Mouse (Mus musculus) midbrain, embryonic 10.5 days (tissue): ENCODE measurements around the gene Apobec3. TPM values are rescaled to one million over a fixed set of nuclear protein-coding genes. Genes with fewer than 3 reads are reported as not detected.

Experiments used
- DNase-seq: peaks from one replicate; pipeline ENCODE4 v3.0.0-alpha.2; 2017; ENCODE audit warnings: low spot score
- H3K27ac ChIP-seq: fragments of 300-500 bp; sonication (generic); replicated peaks from 2 replicates; pipeline ENCODE4 v1.5.1; 2016; ENCODE audit warnings: mild to moderate bottlenecking
- H3K27me3 ChIP-seq: fragments of 300-500 bp; sonication (generic); 2 replicates; pipeline ENCODE4 v1.6.1; 2016; ENCODE audit warnings: low read depth, mild to moderate bottlenecking; ENCODE audit not compliant: poor library complexity, severe bottlenecking
- H3K36me3 ChIP-seq: fragments of 300-500 bp; sonication (generic); 2 replicates; pipeline ENCODE4 v1.6.1; 2016; ENCODE audit warnings: mild to moderate bottlenecking, moderate library complexity
- H3K4me1 ChIP-seq: fragments of 300-500 bp; sonication (generic); 2 replicates; pipeline ENCODE4 v1.6.1; 2016
- H3K4me3 ChIP-seq: fragments of 300-500 bp; sonication (generic); 2 replicates; pipeline ENCODE4 v1.5.1; 2016; ENCODE audit warnings: mild to moderate bottlenecking, moderate library complexity
- H3K9me3 ChIP-seq: fragments of 300-500 bp; sonication (generic); replicated peaks from 2 replicates; pipeline ENCODE4 v1.6.1; 2016; ENCODE audit warnings: mild to moderate bottlenecking
- WGBS: fragments of 180-500 bp; shearing (Covaris S2); methylation state at CpG from one replicate; pipeline ENCODE4 v1.1.7; 2016; 5-methylcytosine and 5-hydroxymethylcytosine counted together
- polyA plus RNA-seq: library from polyadenylated mRNA; unstranded; fragments of >200 nt; fragmentation: Nextera tagmentation; extraction: Ambion mirVana; gene quantifications from 2 replicates; pipeline ENCODE4 v1.2.1, GENCODE M21; 2016

The Apobec3 gene
- polyA plus RNA-seq, 1 experiment from 2014 or later: 8.5 TPM

DNA sequence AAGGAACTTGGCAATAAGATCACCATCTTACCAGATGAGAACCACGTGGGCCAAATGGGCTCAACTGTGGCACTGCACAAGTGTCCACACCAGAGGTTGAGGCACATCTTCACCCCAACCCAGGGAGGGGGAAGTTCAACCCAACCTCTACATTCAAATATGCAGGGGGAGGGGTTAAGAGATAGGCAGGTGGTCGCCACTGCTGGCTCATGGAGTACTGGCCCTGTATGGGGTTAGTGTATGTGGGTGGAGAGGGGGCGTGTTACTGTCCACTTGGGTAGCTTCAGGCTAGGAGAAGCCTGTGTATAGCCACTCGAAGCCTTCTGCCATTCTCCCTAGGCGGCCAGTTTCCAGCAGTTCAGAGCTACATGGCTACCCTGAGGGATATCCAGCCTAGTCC, 24.7 kb downstream of the Apobec3 start:
- DNase-seq: no peak
- 71% methylated on average over 5 of the region's 5 CpGs for WGBS
- Histone ChIP-seq H3K27ac (no peak overlapping the region), H3K36me3 (peaks cover 19% of the 10 kb centered on the region), H3K9me3 (no peaks in the 10 kb centered on the region), H3K4me3 (no peak overlapping the region), H3K27me3 (no peaks in the 10 kb centered on the region), H3K4me1 (0 out of 2 replicates have a peak, but pooled peaks cover 5% of the 10 kb centered on the region)

DNA sequence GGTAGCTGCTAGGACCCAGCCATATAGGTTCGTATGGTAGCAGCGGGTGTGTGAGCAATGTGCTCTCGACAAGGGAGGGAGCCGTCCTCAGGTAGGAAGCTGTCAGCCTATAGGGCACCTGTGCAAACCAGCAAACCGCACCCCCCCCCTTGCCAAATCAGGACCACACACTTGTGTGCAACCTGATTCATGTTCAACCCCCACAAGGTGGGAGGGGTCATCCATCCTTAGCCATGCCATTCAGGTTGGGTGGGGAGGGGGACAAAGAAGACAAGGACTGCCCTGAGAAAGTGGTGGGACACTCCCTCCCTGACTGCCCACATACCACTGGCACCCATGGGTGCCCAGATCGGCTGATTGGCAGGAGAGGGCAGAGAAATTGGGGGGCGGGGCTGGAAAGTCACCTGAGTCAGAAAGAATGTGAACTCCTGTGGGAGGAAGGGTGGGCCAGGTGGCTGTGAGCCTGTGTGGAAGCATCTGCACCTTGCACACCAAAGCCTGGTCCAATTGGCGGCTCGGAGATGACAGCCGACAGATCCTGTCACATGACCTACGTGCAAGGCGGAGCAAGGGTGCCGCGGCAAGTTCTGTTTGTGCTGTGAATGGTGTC, 25.8 kb downstream of the Apobec3 start:
- Histone ChIP-seq H3K27me3 (no peaks in the 10 kb centered on the region), H3K36me3 (peaks cover 28% of the 10 kb centered on the region), H3K27ac (no peak overlapping the region), H3K4me3 (no peak overlapping the region), H3K9me3 (0 out of 2 replicates have a peak, but pooled peaks cover 2% of the 10 kb centered on the region), H3K4me1 (0 out of 2 replicates have a peak, but pooled peaks cover 5% of the 10 kb centered on the region)
- DNase-seq: no peak
- WGBS: 94% methylated on average over 14 of the region's 14 CpGs

DNA sequence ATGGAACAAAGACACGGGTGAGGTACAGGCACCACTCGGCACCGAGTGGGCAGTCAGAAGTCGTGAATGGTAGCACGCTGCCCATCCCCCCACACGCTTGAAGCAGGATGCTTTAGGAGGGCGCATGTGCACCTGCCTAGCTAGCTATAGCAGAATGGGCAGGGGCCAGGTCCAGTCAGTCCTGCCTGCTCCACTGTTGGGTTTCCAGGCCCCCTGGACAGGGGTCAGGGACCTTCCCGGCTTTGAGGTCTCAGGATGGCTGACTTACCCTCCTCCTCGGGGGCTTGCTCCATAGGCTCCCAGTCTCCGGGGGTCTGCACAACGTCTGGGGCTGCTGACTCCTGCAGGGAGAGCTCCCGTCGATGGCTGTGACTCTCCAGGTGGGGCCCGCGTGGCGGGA, 27.0 kb downstream of the Apobec3 start:
- Histone ChIP-seq H3K9me3 (0 out of 2 replicates have a peak, but pooled peaks cover 3% of the 10 kb centered on the region), H3K4me3 (no peak overlapping the region), H3K4me1 (0 out of 2 replicates have a peak, but pooled peaks cover 5% of the 10 kb centered on the region), H3K36me3 (peaks cover 28% of the 10 kb centered on the region), H3K27me3 (no peaks in the 10 kb centered on the region), H3K27ac (no peak overlapping the region)
- no peak for DNase-seq
- 91% methylated on average over 16 of the region's 16 CpGs for WGBS

DNA sequence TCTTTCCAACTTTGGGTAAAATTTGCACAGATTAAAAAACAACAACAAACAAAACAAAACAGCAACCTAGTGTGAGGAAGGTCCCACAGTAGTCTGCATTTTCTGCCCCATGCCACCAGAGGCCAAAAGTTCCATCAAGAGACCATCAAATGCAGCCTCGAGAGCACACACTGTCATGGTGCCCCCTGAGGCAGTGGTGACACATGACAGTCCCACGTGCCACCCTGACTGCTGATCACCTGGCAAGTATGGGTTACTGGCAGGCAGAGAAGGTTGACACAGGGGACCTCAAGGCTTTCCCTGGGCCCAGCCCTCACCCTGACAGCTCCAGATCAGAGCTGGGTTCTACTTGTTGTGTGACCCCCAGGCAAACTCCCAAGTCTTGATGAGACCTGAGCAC, 28.3 kb downstream of the Apobec3 start:
- Histone ChIP-seq H3K9me3 (0 out of 2 replicates have a peak, but pooled peaks cover 3% of the 10 kb centered on the region), H3K27ac (no peak overlapping the region), H3K4me3 (no peak overlapping the region), H3K36me3 (peaks cover 28% of the 10 kb centered on the region), H3K27me3 (no peaks in the 10 kb centered on the region), H3K4me1 (0 out of 2 replicates have a peak, but pooled peaks cover 5% of the 10 kb centered on the region)
- DNase-seq: no peak
- WGBS: 78% methylated on average over 2 of the region's 2 CpGs

GRCm38 (mm10) chr15:79926856-79927416, 35.5 kb downstream of the Apobec3 start:
- 77% methylated on average over 11 of the region's 11 CpGs for WGBS
- Histone ChIP-seq H3K9me3 (0 out of 2 replicates have a peak, but pooled peaks cover 3% of the 10 kb centered on the region), H3K4me1 (peaks cover 22% of the 10 kb centered on the region), H3K36me3 (peaks cover 3% of the 10 kb centered on the region), H3K4me3 (peak overlapping the region; percentile 68), H3K27me3 (peaks cover 31% of the 10 kb centered on the region), H3K27ac (peak overlapping the region; percentile 80)
- no peak for DNase-seq

DNA sequence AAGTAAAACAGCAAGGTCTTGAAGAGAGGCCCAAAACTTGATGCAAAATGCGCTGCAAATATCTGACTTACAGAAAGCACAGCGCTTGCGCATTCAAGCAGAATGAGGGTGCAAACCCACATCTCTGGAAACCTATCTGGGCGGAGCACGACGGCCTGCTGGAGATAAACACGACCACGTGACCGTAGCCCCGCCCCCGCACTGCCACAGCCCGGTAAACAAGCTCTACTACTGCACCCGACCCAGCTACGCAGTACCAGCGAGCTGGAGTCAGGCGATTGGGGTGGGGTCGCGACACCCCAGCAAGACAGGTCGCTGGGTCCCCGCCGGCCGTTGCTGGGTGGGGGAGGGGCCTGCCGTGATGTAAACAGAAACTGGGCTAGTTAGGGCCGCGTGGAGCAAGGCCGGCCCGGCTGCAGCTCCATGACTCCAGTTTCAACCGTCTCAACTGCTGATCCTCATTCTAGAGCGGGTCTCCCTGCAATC, 36.2 kb downstream of the Apobec3 start:
- WGBS: under 1% methylated on average over 29 of the region's 29 CpGs

GRCm38 (mm10) chr15:79928316-79928715, 36.9 kb downstream of the Apobec3 start:
- peaks cover 36% of the 10 kb centered on the region for H3K4me1 ChIP-seq
- DNase-seq: no peak
- H3K36me3 ChIP-seq: no peaks in the 10 kb centered on the region
- peak overlapping the region; percentile 80; the same call in 1 of the 2 replicates for H3K27ac ChIP-seq
- peaks cover 45% of the 10 kb centered on the region for H3K27me3 ChIP-seq
- peak overlapping the region; percentile 68 for H3K4me3 ChIP-seq
- 93% methylated on average over 3 of the region's 3 CpGs for WGBS
- H3K9me3 ChIP-seq: no peaks in the 10 kb centered on the region

More for the DNA sequence above, 36.2 kb downstream of the Apobec3 start:
- Histone ChIP-seq H3K36me3 (no peaks in the 10 kb centered on the region), H3K27ac (peak overlapping the region; percentile 80), H3K4me1 (peaks cover 29% of the 10 kb centered on the region), H3K4me3 (peak overlapping the region; percentile 68), H3K9me3 (no peaks in the 10 kb centered on the region), H3K27me3 (peaks cover 38% of the 10 kb centered on the region)
- DNase-seq: peak; percentile 83

GRCm38 (mm10) chr15:79928736-79929135, 37.3 kb downstream of the Apobec3 start:
- no peak for DNase-seq
- Histone ChIP-seq H3K36me3 (no peaks in the 10 kb centered on the region), H3K4me3 (no peak overlapping the region), H3K27ac (no peak overlapping the region), H3K27me3 (peaks cover 49% of the 10 kb centered on the region), H3K4me1 (peaks cover 40% of the 10 kb centered on the region), H3K9me3 (no peaks in the 10 kb centered on the region)
- 82% methylated on average over 2 of the region's 2 CpGs for WGBS

DNA sequence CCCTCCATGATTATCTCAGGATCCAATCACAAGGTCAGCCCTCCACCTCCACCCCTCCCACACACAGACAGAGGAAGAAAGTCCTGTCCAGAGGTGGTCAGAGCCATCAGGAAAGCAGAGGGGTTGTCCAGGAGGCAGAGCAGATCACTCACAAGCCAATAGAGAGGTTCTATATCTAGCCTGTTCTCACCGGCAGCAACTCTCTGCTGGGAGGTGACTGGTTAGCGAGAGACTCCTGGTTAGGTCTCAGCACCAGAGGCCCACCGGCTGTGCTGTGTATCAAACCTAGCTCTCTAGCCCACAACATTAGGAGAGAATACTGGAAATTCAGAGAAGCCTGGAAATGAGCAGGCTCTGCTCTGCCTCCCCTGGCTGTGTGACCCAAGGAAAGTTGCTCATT, 38.3 kb downstream of the Apobec3 start:
- Histone ChIP-seq H3K36me3 (no peaks in the 10 kb centered on the region), H3K27ac (no peak overlapping the region), H3K4me1 (peaks cover 50% of the 10 kb centered on the region), H3K27me3 (peaks cover 59% of the 10 kb centered on the region), H3K4me3 (no peak overlapping the region), H3K9me3 (no peaks in the 10 kb centered on the region)
- WGBS: 86% methylated on average over 3 of the region's 3 CpGs
- no peak for DNase-seq

DNA sequence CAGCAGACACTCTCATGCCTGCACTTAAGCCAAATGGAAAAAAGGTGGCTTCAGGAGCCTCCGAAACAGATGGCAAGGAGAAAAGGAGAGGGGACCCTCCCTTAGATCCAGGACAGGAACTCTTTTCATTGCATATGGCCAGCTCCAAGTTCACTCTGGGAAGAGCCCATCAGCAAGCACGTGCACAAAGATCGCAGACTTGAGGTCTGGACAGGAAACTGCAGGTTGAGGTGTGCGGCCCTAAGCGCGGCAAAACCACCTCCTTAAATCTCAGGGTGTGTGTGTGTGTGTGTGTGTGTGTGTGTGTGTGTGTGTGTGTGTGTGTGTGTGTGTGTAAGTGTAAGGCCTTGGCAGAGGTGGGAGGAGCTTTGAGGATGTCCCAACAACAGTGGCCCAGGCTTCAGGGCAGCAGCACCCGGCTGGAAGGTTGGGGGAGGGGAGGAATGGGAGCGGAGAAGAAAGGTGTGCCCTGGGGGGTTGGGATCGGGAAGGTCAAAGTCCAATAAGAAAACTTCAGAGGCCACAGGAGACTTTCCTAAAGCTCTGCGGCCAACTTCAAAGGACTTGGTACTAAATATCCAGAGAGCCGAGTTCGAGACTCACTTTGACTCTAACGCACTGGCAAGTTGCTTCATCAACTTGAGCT, 40.2 kb downstream of the Apobec3 start:
- H3K4me3 ChIP-seq: peak overlapping the region; percentile 77
- no peak overlapping the region for H3K27ac ChIP-seq
- no peak for DNase-seq
- WGBS: 24% methylated on average over 13 of the region's 13 CpGs
- H3K4me1 ChIP-seq: peaks cover 61% of the 10 kb centered on the region
- no peaks in the 10 kb centered on the region for H3K9me3 ChIP-seq
- peaks cover 65% of the 10 kb centered on the region for H3K27me3 ChIP-seq
- H3K36me3 ChIP-seq: no peaks in the 10 kb centered on the region

- H3K4me1 ChIP-seq: peaks cover 55% of the 10 kb centered on the region
- H3K9me3 ChIP-seq: no peaks in the 10 kb centered on the region
- peaks cover 65% of the 10 kb centered on the region for H3K27me3 ChIP-seq
- H3K4me3 ChIP-seq: peak overlapping the region; percentile 77
- WGBS: under 1% methylated on average over 62 of the region's 62 CpGs
- peak; percentile 88 for DNase-seq
- peak overlapping the region; percentile 81 for H3K27ac ChIP-seq
- no peaks in the 10 kb centered on the region for H3K36me3 ChIP-seq
These were observed 41.0 kb downstream of the Apobec3 start for GRCm38 (mm10) chr15:79932323-79932987.

GRCm38 (mm10) chr15:79933052-79933669, 41.7 kb downstream of the Apobec3 start:
- Histone ChIP-seq H3K4me1 (peaks cover 48% of the 10 kb centered on the region), H3K27me3 (peaks cover 65% of the 10 kb centered on the region), H3K9me3 (no peaks in the 10 kb centered on the region), H3K4me3 (peak overlapping the region; percentile 77), H3K27ac (no peak overlapping the region; the same call in 1 of the 2 replicates), H3K36me3 (no peaks in the 10 kb centered on the region)
- DNase-seq: peak; percentile 44
- WGBS: 2% methylated on average over 22 of the region's 22 CpGs
